Mouse (Mus musculus): ENCODE data around the gene Kpna2. TPM values are rescaled to one million over a fixed set of nuclear protein-coding genes. Genes with fewer than 3 reads are reported as not detected.
"Not testable (repeated sequence)": the region's sequence is repeated elsewhere in the genome, so short reads cannot be mapped to it uniquely, and the experiment has no call there.

The Kpna2 gene
- polyA plus RNA-seq, 1 experiment from 2014 or later: 632 TPM

DNA sequence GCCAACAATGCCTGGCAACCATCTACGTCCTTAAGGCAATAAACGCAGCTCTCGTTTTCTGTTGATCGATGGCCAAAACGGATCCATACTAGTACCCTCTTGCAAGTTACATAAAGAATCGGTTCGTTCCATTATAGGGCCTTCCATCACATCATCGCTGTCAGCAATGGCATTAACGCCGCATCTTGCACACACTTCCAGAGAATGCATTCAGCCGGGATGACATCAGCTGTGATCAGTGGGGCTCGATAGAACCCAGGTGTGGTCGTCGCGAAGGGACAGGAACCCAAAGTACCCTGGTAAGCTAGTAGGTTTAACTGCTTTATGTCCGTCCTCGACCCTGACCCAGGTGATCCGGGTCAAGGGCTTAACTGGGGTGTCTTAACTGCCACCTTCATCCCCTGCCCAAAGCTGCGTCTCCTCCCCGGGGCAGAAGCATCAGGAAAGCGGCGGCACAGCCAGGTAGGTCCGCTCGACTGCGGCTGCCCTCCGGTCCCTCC, 640 bp downstream of the Kpna2 start:
- H3K4me2 ChIP-seq (ENCODE audit: low read depth): peak overlapping the region; percentile 55
- H3K9me3 ChIP-seq (ENCODE audit: control insufficient read depth, low read length): no peaks in the 10 kb centered on the region
- peaks cover 11% of the 10 kb centered on the region for H3K36me3 ChIP-seq (ENCODE audit: control insufficient read depth, insufficient read depth, low read length)
- H3K9ac ChIP-seq (ENCODE audit: low read length): peak overlapping the region; percentile 79
- H3K4me3 ChIP-seq (ENCODE audit: low read depth, low read length): peak overlapping the region; percentile 74
- DNase-seq (ENCODE audit: low spot score) (peak; percentile 58), ATAC-seq (ENCODE audit: insufficient read depth, low FRiP score, low TSS enrichment) (peak; percentile 42)
- peaks cover 9% of the 10 kb centered on the region; the same call in 1 of the 2 replicates for H3K4me1 ChIP-seq (ENCODE audit: control insufficient read depth, insufficient read depth, low read length)
- H3K27me3 ChIP-seq (ENCODE audit: control insufficient read depth, insufficient read depth, low read length): no peaks in the 10 kb centered on the region
- WGBS: under 1% methylated on average over 26 of the region's 26 CpGs
- H3K27ac ChIP-seq (ENCODE audit: low read depth, low read length): peak overlapping the region; percentile 31

DNA sequence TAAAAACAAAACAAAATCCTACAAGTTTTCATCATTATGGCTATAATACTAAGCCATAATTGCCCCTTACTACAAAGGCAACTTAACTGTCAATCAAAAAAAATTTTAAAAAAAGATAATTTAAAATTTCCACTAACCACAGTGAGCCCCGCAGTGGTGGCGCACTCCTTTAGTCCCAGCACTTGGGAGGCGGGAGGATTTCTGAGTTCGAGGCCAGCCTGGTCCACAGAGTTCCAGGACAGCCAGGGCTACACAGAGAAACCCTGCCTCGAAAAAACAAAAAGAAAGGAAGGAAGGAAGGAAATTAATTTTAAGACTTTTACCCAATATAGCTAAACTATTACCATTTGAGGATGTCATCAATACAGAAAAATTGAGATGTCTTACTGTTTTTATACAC, 1.4 kb downstream of the Kpna2 start:
- 13% methylated on average over 5 of the region's 5 CpGs for WGBS
- no peak for ATAC-seq (ENCODE audit: insufficient read depth, low FRiP score, low TSS enrichment)
- peak overlapping the region; percentile 55 for H3K4me2 ChIP-seq (ENCODE audit: low read depth)
- H3K27me3 ChIP-seq (ENCODE audit: control insufficient read depth, insufficient read depth, low read length): no peaks in the 10 kb centered on the region
- H3K4me3 ChIP-seq (ENCODE audit: low read depth, low read length): peak overlapping the region; percentile 74
- H3K27ac ChIP-seq (ENCODE audit: low read depth, low read length): no peak overlapping the region
- no peak for DNase-seq (ENCODE audit: low spot score)
- H3K9me3 ChIP-seq (ENCODE audit: control insufficient read depth, low read length): no peaks in the 10 kb centered on the region
- peaks cover 11% of the 10 kb centered on the region for H3K36me3 ChIP-seq (ENCODE audit: control insufficient read depth, insufficient read depth, low read length)
- peaks cover 9% of the 10 kb centered on the region; the same call in 1 of the 2 replicates for H3K4me1 ChIP-seq (ENCODE audit: control insufficient read depth, insufficient read depth, low read length)
- H3K9ac ChIP-seq (ENCODE audit: low read length): peak overlapping the region; percentile 79

DNA sequence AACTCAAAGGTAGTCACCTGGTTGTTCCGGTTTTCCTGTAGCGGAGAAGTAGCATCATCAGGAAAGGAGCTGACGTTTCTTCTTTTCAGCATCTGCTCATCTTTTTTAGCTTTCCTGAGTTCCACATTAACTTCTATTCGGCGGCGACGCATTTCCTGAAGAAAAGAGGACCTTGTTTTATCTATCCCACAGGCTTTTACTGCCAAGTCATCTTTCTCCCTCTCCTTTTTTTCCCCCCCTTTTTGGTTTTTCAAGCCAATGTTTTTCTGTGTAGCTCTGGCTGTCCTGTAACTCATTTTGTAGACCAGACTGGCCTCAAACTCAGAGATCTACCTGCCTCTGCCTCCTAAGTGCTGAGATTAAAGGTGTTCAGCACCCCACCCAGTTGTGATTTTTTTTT, 2.8 kb downstream of the Kpna2 start:
- H3K27me3 ChIP-seq (ENCODE audit: control insufficient read depth, insufficient read depth, low read length); H3K4me1 ChIP-seq (ENCODE audit: control insufficient read depth, insufficient read depth, low read length); H3K4me3 ChIP-seq (ENCODE audit: low read depth, low read length); H3K27ac ChIP-seq (ENCODE audit: low read depth, low read length); ATAC-seq (ENCODE audit: insufficient read depth, low FRiP score, low TSS enrichment); H3K9ac ChIP-seq (ENCODE audit: low read length); H3K9me3 ChIP-seq (ENCODE audit: control insufficient read depth, low read length); DNase-seq (ENCODE audit: low spot score): not testable (repeated sequence)
- Histone ChIP-seq H3K36me3 (ENCODE audit: control insufficient read depth, insufficient read depth, low read length) (peaks cover 19% of the 10 kb centered on the region), H3K4me2 (ENCODE audit: low read depth) (peak overlapping the region; percentile 55; the same call in 1 of the 2 replicates)
- 97% methylated on average over 7 of the region's 7 CpGs for WGBS

DNA sequence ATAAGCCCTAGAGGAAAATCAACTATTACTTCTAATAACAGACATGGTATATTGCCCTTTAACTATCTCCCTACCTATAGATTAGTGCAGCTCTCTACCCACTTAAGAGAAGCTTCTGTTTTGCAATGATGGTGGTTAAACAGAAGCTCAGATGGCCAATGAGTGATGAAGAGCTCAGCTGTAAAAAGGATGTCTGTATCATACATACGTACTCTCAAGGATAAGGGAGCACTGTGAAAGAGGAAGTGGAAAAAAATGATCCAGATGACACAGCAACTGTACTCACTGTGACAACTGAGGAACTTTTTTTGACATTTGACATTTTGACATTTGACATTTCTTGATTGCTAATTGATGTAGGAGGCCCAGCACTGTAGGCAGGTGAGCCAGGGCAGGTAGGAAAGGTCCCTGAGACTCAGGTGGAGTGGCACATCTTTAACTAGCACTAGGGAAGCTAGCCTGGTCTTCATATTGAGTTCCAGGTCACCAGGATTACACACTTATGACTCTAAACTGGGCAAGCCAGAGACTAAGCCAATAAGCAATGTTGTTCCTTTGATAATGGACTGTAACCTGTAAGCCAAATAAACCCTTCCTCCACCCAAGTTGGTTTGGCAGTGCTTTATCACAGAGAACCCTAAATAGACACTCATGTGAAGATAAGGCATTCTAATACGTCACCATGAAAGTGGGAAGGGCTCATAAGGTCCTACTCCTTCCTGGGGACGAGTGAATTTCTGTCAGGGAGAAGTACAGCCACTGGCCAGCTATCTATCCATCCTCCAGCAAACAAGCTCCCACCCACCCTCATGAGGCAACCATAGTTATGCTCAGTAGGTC, 4.9 kb downstream of the Kpna2 start:
- peaks cover 9% of the 10 kb centered on the region; the same call in 1 of the 2 replicates for H3K4me1 ChIP-seq (ENCODE audit: control insufficient read depth, insufficient read depth, low read length)
- H3K27me3 ChIP-seq (ENCODE audit: control insufficient read depth, insufficient read depth, low read length): no peaks in the 10 kb centered on the region
- peaks cover 23% of the 10 kb centered on the region for H3K36me3 ChIP-seq (ENCODE audit: control insufficient read depth, insufficient read depth, low read length)
- H3K4me3 ChIP-seq (ENCODE audit: low read depth, low read length): no peak overlapping the region
- H3K4me2 ChIP-seq (ENCODE audit: low read depth): no peak overlapping the region
- H3K9ac ChIP-seq (ENCODE audit: low read length): no peak overlapping the region
- 91% methylated on average over 3 of the region's 3 CpGs for WGBS
- ATAC-seq (ENCODE audit: insufficient read depth, low FRiP score, low TSS enrichment): no peak
- no peaks in the 10 kb centered on the region for H3K9me3 ChIP-seq (ENCODE audit: control insufficient read depth, low read length)
- DNase-seq (ENCODE audit: low spot score): no peak
- no peak overlapping the region for H3K27ac ChIP-seq (ENCODE audit: low read depth, low read length)

DNA sequence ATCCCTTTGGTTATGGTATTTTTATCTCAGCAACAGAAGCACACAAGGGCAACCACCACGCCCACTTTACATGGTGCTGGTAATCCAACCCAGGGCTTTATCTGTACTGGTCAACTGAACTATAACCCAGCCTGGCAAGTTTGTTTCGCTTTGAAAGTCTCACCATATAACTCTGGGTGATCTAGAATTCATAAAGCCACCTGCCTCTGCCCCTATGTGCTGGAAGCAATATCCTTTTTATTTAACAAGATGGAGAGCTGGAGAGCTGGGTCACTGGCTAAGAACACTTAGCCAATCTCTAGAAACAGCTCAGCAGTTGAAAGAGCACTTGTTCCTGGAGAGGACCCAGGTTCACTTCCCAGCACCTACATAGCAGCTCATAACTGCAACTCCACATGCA, 12.0 kb downstream of the Kpna2 start:
- Histone ChIP-seq H3K4me2 (ENCODE audit: low read depth) (no peak overlapping the region), H3K36me3 (ENCODE audit: control insufficient read depth, insufficient read depth, low read length) (peaks cover 11% of the 10 kb centered on the region), H3K9me3 (ENCODE audit: control insufficient read depth, low read length) (no peaks in the 10 kb centered on the region), H3K27ac (ENCODE audit: low read depth, low read length) (no peak overlapping the region), H3K4me3 (ENCODE audit: low read depth, low read length) (no peak overlapping the region), H3K9ac (ENCODE audit: low read length) (no peak overlapping the region), H3K4me1 (ENCODE audit: control insufficient read depth, insufficient read depth, low read length) (no peaks in the 10 kb centered on the region), H3K27me3 (ENCODE audit: control insufficient read depth, insufficient read depth, low read length) (no peaks in the 10 kb centered on the region)
- DNase-seq (ENCODE audit: low spot score) (no peak), ATAC-seq (ENCODE audit: insufficient read depth, low FRiP score, low TSS enrichment) (no peak)
- 94% methylated on average over 2 of the region's 2 CpGs for WGBS

DNA sequence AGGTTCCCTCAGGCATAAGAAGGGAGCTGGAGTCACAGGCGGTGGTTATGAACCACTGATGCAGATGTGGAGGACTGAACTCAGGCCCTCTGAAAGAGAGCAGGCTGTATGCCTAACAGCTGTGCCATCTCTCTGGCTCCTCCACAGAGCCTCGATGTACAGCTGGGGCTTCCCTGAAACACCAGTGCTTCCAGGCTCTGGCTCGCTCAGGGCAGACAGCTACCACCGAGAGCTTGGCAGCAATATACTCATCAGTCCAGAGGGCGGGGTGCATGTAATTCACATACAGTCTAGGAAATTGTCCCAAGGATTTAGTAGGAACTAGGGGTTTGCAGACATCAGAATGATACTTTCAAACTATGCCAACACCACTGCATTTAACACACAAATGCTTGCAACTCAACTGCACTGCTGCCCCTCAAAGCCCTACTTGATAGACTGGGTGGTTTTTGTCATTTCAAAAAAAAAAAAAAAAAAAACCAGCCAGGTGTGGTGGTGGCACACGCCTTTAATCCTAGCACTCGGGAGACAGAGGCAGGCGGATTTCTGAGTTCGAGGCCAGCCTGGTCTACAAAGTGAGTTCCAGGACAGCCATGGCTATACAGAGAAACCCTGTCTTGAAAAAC, 13.2 kb downstream of the Kpna2 start:
- WGBS: 89% methylated on average over 9 of the region's 9 CpGs
- H3K4me1 ChIP-seq (ENCODE audit: control insufficient read depth, insufficient read depth, low read length); H3K4me2 ChIP-seq (ENCODE audit: low read depth); ATAC-seq (ENCODE audit: insufficient read depth, low FRiP score, low TSS enrichment); H3K4me3 ChIP-seq (ENCODE audit: low read depth, low read length); H3K27me3 ChIP-seq (ENCODE audit: control insufficient read depth, insufficient read depth, low read length); H3K9me3 ChIP-seq (ENCODE audit: control insufficient read depth, low read length); H3K27ac ChIP-seq (ENCODE audit: low read depth, low read length); H3K36me3 ChIP-seq (ENCODE audit: control insufficient read depth, insufficient read depth, low read length); H3K9ac ChIP-seq (ENCODE audit: low read length); DNase-seq (ENCODE audit: low spot score): not testable (repeated sequence)

DNA sequence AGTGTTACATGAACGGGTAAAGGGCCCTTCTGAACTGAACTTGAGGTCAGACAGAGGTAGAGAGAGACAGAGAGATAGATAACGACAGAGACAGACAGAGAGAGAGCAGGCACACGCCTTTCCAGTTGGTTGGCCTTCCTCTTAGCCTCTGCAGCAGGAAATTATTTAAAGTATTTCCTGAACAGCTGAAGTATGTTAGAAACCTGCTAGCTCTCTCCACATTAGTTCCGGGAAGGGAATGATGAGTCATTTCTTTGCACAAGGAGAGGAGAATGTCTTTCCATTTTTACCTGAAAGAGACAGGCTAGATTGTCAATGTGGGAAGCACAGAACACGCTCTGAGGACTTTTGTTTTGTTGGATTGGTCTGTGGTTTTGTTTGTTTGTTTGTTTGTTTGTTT, 17.0 kb downstream of the Kpna2 start:
- H3K4me2 ChIP-seq (ENCODE audit: low read depth): no peak overlapping the region
- H3K36me3 ChIP-seq (ENCODE audit: control insufficient read depth, insufficient read depth, low read length): no peaks in the 10 kb centered on the region; the same call in 1 of the 2 replicates
- H3K4me3 ChIP-seq (ENCODE audit: low read depth, low read length): no peak overlapping the region
- WGBS: 56% methylated on average over 5 of the region's 5 CpGs
- H3K4me1 ChIP-seq (ENCODE audit: control insufficient read depth, insufficient read depth, low read length): no peaks in the 10 kb centered on the region
- no peak overlapping the region for H3K9ac ChIP-seq (ENCODE audit: low read length)
- no peak for ATAC-seq (ENCODE audit: insufficient read depth, low FRiP score, low TSS enrichment)
- no peak for DNase-seq (ENCODE audit: low spot score)
- H3K9me3 ChIP-seq (ENCODE audit: control insufficient read depth, low read length): no peaks in the 10 kb centered on the region
- no peak overlapping the region for H3K27ac ChIP-seq (ENCODE audit: low read depth, low read length)
- H3K27me3 ChIP-seq (ENCODE audit: control insufficient read depth, insufficient read depth, low read length): no peaks in the 10 kb centered on the region

DNA sequence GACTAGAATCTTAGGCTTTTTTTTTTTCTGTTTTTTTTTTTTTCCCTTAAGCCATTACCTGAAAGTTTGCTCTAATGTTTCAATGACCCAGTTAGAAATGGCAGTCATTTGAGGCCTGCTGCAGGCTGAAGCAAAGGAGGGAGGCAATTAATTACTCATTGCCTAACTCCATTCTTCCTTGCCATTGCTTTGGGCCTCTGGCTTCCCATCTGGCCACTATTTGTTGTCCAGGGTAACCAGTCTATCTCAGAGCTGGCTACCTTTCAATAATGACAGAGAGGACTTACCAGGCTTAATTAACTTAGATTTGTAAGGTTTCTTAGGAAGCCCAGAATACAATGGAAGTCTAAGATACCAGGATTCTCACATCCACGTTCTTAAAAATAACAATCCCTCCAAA, 17.6 kb downstream of the Kpna2 start:
- DNase-seq (ENCODE audit: low spot score): peak; percentile 26
- no peak for ATAC-seq (ENCODE audit: insufficient read depth, low FRiP score, low TSS enrichment)
- H3K36me3 ChIP-seq (ENCODE audit: control insufficient read depth, insufficient read depth, low read length): no peaks in the 10 kb centered on the region; the same call in 1 of the 2 replicates
- H3K27ac ChIP-seq (ENCODE audit: low read depth, low read length): no peak overlapping the region
- 38% methylated on average over 1 of the region's 1 CpGs for WGBS
- H3K9ac ChIP-seq (ENCODE audit: low read length): no peak overlapping the region
- no peak overlapping the region for H3K4me3 ChIP-seq (ENCODE audit: low read depth, low read length)
- no peaks in the 10 kb centered on the region for H3K27me3 ChIP-seq (ENCODE audit: control insufficient read depth, insufficient read depth, low read length)
- H3K4me2 ChIP-seq (ENCODE audit: low read depth): no peak overlapping the region
- H3K4me1 ChIP-seq (ENCODE audit: control insufficient read depth, insufficient read depth, low read length): no peaks in the 10 kb centered on the region
- H3K9me3 ChIP-seq (ENCODE audit: control insufficient read depth, low read length): no peaks in the 10 kb centered on the region

Measured in neural tube, embryonic 11.5 days (tissue).